Mouse (Mus musculus) kidney, adult 18-20 months (tissue): ENCODE data around the gene Kif3b.
A peak's percentile ranks its signal among the peaks of the same experiment; 100 is the strongest.

Experiments used
- DNase-seq: peaks from one replicate; pipeline ENCODE4 v3.0.0; 2021

Gene Kif3b

DNA sequence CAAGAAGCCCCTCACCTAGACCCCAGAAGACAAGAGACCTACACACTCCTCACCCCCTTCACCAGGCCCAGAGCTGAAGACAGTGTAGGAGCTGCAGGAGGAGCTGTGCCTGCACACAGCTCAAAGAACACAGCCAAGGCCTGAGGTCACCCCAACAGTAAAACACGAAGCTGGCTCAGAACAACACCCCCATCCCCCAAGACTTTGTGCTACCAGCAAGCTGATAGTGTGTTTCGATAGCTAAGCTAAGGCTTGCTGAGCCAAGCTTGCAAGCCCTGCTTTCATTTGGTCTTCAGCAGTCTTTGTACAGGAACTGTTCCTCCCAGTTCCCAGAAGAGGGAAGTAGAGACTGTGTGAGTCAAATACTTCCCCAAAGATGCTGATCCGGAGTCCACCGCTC, 7.7 kb downstream of the Kif3b start:
- DNase-seq, result no peak

DNA sequence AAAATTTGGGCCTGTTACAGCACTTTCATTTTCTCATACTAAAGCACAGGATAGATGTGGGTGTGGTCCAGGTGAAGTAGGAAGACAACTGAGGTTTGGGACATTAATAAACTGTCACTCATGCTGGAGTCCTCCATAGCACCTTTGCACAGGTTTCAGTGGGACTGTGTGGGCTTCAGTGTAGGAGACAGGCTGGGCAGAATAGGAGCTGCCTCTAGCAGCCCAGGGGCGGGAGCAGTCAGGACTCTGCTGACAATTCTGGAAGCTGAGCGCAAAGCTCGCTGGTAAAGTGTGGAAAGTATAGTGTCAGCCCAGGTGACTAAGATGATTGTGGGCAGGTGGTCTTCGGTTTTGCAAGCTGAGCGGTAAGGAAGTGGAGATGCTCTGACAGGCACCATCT, 9.9 kb downstream of the Kif3b start:
- no peak for DNase-seq

DNA sequence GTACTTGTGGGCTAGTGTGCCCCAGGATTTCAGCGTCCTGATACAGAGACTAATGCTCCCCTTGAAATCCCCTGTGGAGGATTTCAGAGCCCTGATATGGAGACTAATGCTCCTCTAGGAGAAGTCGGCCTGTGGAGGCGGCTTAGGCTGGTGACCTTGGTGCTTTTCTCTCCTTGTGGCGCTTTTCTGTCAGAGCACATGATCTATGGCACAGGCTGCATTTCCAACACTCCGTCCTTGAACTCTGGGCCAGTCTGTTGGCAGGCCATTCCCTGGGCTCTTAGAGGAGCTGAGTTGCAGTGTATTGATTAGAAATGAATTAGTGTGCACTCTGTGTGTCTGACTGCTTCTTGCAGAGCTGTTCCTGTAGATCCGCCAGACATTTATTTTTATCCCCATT, 14.0 kb downstream of the Kif3b start:
- DNase-seq, result peak; percentile 25

DNA sequence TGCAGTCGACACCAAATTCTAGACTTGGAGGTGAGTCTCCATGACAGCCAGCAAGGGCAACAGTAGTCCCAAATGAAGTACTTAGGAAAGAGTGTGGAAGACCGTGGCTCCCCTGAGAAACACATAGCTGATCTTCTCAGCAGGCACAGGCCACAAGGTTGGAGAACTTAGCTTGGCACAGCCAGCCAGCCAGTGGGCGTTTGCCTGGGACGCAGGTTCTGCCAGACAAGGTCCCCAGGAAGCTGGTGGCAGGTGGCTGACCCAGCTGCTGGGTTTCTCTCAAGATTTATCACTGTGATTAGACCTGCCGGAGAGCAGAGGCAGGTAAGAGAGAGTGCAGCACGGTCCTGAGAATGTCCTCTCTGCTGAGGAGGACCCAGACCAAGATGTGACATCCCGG, 17.4 kb downstream of the Kif3b start:
- no peak for DNase-seq

DNA sequence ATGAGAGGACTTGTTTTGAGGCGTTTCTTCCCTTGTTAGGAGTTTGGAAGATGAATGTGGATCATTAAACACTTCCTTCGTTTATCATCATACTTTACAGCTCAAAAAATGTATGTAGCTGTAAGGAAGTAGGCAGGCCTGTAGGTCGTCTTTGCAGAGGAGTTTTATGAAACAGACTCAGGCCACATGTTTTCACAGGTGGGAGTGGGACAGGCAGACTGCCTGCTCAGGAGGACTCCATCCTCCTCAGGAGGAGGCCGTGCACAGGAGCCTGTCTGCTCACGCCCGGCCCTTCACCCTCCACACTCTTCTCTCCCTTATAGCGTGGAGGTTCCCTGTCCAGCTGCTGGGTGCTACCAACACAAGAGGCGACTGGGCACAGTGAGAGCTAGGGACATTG, 17.9 kb downstream of the Kif3b start:
- no peak for DNase-seq

DNA sequence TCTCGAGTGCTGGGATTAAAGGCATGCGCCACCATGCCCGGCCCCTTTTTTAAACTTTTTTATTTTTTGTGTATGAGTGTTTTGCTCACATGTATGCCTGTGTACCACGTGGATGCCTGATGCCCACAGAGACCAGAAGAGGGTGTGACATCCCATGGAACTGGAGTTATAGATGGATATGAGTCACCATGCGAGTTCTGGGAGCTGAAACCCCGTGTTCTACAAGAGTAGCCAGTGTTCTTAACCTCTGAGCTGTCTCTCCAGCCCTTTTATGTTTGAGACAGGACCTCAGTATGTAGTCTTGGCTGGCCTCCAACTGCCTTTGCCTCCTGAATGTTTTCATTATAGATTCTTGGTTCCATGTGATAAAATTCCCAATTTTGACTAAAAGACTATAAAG, 19.0 kb downstream of the Kif3b start:
- no peak for DNase-seq

DNA sequence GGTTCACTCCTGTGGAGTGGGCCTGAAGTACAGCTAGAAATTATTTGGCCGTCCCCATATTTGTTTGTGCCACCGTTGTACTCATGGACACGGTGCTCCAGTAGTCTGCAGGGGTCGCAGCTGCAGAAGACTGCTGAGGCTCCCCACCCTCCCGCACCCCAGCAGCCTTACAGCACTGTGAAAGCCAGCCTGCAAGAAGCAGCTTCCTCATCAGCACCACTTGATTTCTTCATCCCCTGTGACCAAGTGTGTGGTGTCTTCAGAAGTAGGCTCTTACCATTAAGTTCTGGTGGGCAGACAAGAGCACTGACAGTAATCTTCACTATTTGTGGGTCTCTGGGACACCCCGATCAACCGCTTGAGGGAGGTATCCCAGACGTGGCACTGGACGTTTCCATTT, 21.7 kb downstream of the Kif3b start:
- no peak for DNase-seq

DNA sequence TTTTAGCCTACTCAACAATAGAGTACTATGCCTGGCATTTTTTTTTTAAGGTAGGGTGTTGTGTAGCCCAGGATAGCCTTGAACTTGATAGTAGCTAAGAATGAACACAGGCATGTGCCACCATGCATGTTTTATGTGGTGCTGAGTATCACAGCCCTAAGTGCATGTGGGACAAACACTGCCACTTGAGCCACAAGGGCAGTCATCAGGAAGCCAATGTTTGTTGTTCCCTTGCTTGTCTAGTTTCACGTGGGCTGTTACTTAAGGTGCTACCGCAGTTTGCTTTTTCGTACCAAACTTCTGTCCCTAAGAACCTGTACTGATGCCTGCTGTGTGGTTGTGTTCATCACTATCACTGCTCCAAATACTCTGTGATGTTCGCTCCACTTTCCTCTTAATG, 27.2 kb downstream of the Kif3b start:
- DNase-seq, result no peak

DNA sequence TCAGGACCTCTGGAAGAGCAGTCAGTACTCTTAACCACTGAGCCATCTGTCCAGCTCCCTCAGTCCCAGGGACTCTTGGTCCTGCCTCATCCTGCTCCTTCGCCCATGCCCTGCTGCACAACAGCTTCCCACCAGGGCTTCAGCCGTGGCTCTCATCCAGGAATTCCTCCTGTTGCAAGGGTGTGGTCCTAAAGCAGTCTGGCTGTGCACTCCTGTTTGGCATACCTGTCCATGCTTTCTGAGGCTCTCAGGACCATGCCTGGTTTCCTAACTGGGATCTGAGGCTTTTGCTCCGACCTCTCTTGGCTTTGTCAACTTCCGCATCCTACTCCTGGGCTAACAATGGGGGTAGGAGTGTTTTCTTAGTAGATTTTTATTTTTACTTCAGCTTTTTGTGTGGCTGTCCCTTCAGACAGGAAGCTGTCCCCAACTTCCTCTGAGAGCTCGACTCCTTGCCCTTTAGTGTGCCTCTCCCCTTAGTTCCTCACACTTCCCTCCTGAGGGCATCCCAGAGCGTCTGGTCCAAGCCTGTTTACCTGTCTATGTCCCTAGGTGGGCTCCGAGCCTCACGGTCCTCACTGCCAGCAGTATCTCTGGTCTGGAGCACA, 27.9 kb downstream of the Kif3b start:
- DNase-seq, result no peak

DNA sequence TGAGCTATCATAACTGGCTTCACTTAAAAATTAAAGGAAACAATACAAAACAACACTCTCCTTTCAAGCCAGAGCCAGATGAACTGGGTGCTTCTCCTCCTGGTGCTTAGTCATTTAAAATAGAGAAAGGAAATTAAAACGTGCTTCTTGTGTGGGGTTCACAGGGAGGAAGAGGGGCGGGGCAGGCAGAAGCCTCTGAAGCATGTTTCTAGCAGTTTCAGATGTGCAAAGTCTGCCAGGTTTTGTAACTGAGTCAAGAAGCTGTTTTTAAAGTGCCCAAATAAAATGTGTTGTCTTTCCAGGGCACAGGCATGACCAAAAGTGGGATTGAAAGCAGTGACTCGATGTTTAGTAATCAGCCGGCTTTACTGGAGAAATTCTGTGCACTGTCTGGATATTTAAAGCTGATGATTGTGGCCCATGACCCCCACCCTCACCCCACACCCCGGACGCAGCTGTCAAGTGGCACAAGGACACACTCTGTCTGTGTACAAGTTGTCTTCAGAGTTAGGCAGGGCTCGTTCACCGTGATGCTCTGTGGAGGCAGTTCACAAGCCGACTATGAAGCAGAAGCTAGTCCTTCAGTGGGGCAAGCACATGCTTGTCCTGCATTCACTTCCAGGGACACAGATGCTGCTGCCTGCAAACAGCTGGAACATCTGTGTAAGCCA, 34.6 kb downstream of the Kif3b start:
- no peak for DNase-seq

DNA sequence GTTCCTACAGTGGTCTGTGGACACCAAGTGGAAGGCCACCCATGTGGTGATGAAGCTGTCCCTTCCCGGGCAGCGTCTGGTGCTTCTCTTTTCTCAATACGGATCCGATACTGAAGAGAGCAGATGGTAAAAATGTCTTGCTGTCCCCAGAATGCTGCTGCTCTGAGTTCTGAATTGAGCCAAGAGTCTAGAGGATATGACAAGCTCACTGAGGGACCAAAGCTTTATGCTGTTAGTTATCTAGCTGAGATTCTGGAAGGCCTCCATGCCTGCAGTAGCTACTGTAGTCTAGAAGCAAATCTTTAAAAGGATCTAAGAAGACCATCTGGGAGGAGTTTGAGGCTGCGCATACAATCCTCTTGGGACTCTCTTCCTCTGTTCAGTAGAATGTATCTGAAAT, 41.1 kb downstream of the Kif3b start:
- no peak for DNase-seq

DNA sequence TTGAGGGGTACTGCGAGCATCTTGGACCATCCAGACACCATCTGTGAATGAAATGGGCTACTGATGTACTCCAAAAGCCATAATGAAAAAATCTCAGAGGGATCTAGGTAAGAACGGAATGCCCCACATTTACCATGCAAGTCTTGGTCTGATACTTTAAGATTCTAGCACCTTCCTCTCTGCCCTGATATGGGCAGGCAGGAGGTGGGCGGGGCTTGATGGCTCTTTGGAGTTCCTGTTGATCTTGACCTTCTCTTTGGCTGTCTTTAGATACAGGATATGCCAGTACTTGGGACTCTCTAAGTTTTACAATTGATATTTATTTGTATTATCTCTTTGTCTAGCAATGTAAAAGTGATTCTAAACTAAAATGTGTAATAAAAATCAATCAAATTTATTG, 41.8 kb downstream of the Kif3b start:
- DNase-seq, result no peak

DNA sequence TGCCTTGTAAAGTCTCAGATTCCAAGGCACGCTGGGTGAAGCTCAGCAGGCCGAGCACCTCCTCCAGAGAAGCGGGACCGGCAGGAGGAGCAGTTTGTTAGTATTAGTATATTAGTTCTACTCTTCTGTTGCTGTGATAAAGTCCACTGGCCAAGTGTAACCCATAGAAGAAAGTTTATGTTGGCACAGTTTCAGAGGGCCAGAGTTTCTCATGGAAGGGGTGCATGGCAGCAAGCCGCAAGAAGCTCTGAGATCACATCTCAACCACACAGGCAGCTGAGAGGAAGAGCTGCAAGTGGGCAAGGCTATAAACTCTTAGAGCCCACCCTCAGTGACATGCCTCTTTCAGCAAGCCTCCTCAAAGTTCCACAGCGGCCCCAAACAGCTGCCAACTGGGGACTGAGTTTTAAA, 42.6 kb downstream of the Kif3b start:
- peak; percentile 10 for DNase-seq

DNA sequence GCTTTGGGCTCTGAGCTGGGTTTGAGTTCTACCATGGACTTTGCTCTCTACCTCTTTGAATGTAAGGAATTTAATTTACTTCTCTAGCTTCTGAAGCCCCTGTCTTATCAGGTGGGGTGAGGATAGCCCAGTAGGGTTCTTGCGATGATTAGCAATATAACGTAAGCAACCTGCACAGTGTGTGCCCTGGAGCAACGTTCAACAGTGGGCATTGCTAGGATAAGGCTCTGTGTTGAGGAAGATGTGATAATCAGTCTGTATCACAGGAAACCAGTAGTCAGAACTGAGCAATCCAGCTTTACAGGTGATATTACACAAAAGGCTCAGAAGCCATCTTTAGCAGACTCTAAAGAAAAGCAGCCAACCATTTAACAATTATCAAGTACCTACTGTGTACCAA, 43.1 kb downstream of the Kif3b start:
- no peak for DNase-seq

DNA sequence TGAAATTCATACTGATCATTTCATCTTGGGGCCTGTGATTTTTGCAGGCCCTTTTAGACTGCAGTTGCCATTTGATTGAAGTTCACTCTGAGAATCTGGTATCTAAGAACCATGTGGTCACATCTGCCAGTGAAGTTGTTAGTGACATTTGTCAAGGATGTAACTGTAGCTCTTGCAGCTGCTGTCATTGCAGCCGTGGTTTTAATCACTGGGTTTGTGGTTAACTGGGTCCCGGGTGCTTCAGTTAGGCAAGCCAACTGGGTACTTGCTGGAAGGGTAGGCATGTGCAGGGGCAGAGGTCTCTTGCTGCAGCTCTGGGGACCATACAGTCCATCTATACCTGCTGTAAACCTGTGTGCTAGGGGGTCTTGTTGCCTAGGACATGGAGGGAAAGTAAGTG, 44.9 kb downstream of the Kif3b start:
- DNase-seq, result no peak

DNA sequence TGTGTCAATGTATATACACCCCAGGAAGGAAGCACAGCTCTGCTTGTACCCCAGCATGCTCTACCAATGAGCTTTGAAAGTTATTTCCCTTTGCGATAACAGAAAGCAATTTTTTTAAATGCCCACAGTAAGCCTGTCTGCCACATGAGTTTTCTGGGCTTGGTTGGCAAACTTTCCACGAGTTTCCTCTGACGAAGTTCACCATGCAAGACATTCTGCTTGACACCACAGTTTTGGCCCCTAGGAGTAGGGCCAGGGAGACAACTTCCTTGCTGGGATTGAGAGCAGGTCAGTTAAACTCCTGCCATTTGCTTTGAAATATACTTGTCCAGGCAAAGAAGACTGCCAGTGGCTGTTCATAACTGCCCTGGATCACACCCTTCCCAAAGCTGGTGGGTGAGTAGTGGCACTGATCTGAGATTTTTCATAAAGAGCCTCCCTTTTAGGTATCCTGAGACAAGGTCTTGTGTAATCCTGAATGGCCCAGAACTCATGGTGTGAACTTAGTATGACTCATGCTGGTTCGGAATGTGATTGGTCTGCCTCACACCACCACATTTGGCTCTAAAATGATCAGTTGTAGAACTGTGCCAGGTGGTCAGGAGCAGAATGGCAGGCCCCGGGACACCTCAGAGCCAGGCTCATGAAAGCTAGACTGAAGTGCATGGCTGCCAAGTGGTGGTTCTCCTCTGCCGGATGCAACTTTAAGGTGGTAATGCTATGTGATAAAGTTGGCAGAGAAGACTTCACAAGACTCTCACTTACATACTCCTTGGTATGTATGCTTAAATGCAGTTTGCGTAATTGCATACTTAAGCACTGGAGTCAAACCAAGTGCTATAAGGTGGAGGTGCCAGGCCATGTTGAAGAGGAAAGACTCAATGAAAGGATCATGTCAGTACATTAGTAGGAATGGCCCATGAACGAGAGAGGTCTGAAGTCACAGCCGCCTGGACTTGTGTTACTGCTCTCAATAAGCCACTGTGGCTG, 47.4 kb downstream of the Kif3b start:
- DNase-seq, result no peak

DNA sequence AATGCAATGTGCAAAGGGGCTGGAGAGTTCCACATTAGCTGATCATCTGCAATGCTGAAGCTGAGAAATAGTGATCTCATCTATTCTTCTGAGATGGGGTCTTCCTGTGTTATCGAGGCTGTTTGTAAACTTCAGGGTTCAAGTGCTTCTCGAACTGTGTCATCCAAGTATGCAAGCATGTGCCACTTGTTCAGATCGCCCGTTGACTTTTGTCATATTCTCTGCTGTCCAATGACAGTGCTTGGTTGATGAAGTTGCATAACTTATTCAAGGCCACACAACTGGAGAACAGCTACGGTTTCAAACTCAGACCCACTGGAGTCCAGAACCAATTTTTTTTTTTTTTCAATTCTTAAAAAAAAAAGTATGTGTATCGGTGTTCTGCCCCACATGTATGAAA, 51.0 kb downstream of the Kif3b start:
- DNase-seq, result no peak

DNA sequence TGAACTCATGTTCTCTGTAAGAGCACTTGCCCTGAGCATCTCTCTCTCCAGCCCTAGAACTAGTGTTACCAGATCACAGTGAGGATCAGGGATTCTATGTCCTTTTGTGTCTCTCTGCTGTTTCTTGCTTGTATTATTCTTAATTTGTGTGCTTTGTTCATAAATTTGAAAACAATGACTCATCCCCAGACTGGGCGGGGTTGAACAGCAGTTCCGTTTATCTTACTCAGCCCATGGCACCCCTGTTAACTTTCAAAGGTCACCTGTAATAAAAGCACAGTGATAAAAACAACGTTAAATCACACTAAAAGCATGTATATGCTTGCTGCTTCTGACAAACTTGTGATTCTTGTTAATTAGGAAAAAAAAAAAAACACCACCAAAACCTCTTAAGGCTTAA, 51.4 kb downstream of the Kif3b start:
- DNase-seq, result no peak

DNA sequence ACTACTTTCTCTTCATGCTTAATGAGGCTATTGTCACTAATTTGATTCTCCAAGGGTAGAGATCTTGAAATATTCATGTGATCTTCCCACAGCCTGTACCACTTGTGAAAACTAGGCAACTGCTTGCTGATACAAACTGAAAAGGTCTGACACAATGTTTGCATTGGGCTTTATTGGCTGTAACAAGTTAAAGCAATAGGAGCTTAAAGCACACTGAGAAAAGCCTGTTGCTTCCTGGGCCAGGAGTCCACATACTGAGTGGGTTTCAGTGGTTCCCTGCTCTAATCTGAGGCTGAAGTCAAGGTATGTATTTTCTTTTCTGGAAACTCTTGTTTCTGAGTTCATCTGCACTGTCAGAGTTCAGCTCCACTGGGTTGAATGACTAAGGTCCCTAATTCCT, 52.0 kb downstream of the Kif3b start:
- DNase-seq, result no peak

DNA sequence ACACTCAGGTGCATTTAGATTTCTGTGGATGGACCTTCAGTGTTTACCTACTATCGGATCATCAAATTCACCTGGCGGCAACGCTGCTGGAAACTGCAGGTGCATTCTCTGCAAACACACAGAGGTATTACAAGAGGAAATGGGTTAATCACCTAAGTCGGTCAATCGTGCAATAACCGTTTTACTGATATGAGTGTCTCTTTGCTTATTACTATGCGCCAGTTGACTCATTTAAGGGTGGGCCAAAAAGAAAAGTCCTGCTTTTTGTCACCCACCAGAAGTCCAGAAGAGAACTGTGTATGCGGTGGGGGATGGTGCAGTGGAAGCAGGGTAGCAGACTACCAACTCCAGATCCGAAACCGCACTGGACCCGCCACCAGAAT, 53.8 kb downstream of the Kif3b start:
- no peak for DNase-seq

DNA sequence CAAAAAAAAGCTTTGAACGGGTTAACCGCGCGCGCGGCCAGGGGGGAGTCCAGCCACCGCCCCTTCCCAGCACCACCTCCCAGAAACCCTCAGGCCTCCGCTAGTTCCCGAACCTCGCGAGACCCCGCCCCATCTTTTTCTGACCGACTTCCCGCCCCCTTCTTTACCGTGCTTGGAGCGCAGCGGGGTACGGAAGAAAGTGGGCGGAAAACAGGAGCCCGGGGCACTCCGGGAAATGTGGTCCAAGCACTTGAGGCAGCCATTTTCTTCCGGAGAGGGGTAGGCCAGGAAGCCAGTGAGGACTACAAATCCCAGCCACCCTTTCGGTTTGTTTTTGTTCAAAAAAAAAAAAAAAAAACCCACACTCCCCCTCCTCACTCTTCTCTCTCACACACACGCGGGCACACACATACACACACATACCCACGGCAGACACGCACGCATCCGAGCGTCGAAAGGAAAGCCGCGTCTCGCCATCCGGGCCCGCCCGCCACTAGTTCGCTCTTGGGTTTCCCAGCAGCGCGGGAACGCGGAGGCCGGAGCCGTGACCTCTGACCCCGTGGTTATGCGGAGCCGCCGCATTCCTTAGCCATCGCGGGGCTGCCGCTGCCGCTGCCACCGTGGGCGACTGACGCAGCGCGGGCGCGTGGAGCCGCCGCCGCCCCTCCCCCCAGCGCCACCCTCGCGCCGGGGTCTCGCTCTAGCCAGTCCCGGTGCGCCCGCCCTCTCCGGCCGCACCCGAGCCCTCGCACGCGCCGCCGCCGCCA, 54.4 kb downstream of the Kif3b start, which contains the start of gene Asxl1:
Gene Asxl1, plus strand, starts transcription at position 376 of the 767 bp plus-strand sequence.
- peak; percentile 93 for DNase-seq

DNA sequence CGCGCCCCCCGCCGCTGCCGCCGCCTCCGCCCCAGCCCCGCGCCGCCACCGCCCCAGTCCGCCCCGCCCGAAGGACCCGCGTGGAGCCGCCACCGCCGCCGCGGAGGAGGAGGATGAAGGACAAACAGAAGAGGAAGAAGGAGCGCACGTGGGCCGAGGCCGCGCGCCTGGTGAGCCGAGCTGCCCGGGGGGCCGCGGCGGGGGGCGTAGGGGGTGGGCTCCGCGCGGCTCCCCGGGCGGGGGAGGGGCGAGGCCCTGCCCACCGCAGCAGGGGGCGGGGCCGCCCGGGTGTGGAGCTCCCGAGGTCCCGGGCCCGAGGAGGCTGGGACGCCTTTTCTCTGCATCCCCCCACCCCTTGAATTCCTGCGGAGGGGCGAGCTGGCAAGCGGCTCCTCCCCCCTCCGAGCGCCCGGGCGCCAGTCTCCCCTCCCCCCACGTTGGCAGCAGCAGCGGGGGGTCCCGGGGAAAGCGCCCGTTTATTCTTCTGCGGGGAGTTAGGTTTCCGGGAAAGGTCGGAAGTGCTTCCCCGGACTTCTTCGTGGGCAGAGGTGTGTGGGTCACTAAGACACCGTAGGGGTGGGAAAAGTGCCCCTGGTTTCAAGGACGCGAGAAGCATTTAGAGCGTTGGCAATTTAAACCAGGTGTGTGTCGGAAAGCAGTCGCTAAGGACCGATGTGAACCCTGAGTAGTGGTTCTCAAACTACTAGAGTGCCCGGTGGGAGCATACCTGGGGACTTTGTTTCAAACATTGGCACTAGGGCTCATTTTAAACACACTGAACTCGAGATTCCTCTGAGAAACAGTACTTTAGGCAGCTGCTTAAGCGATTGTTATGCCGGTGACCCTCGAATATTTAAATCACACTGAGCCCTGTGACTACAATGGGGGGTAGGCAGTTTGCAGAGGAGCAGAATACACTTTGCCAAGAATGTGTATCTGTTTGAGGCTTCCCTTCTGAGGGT, 55.3 kb downstream of the Kif3b start:
- DNase-seq, result peak; percentile 78
